Mouse (Mus musculus) kidney, adult 2 months (tissue): ENCODE data around the gene Sh3kbp1.

Experiments used
- CTCF ChIP-seq: fragments of 200-500 bp; conservative IDR thresholded peaks from 2 replicates; pipeline ENCODE4 v1.5.1; 2011; ENCODE audit warnings: low read depth, mild to moderate bottlenecking, control low read depth, low read length, moderate library complexity, mixed read lengths; ENCODE audit not compliant: insufficient read depth, insufficient read length
- POLR2A ChIP-seq: fragments of 200-500 bp; IDR thresholded peaks from one replicate; pipeline ENCODE4 v1.6.1; 2011; ENCODE audit warnings: low read depth, low read length, control low read depth

DNA sequence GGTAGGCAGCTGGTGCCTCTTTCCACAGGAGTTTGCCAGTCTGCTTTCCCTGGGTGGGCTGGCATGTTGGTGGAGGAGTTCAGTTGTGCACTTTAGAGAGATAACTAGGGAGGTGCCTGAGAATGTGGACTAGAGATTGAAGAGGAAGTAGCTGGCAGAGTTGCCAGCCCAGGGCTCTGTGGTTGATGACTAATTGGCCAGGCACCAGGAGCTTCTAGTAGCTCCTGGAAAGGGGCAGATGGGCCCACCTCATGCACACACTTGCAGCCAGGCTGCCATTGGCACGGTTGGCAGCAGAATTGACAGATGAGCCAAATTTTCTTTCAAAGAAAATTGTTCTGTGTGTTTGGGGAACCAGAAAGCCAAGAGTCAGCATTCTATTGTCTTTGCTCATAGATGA lies 210.3 kb downstream of the Sh3kbp1 start:
- no peak for TF ChIP-seq POLR2A
- no peak for TF ChIP-seq CTCF
